Mouse (Mus musculus): ENCODE data around the gene Gm15517.
"Not testable (repeated sequence)": the region's sequence is repeated elsewhere in the genome, so short reads cannot be mapped to it uniquely, and the experiment has no call there.

The Gm15517 gene

GRCm38 (mm10) chr7:44261147-44261546 lies at the start of gene Gm15517:
Gm15517 (plus strand) TSS chr7:44261447.
- no peak for DNase-seq

GRCm38 (mm10) chr7:44215645-44216044 lies 45.6 kb upstream of the Gm15517 start, which contains the start of gene Klk1b5:
Klk1b5 (plus strand) TSS chr7:44215945.
- no peak for DNase-seq

GRCm38 (mm10) chr7:44221601-44222000 lies 39.6 kb upstream of the Gm15517 start:
- not testable (repeated sequence) for DNase-seq

GRCm38 (mm10) chr7:44222335-44222734 lies 38.9 kb upstream of the Gm15517 start:
- DNase-seq = not testable (repeated sequence)

GRCm38 (mm10) chr7:44225076-44225475 lies 36.2 kb upstream of the Gm15517 start, which contains the start of gene Klk1:
Klk1 (plus strand) TSS chr7:44225360.
- DNase-seq = no peak

- DNase-seq = no peak
These were observed 25.3 kb upstream of the Gm15517 start, which contains the start of gene Gm36864 for GRCm38 (mm10) chr7:44235909-44236308. Gm36864 (plus strand) TSS chr7:44236177.

GRCm38 (mm10) chr7:44239913-44240312 lies 21.3 kb upstream of the Gm15517 start:
- DNase-seq = no peak

GRCm38 (mm10) chr7:44240712-44241111 lies 20.5 kb upstream of the Gm15517 start:
- DNase-seq = no peak

- no peak for DNase-seq
These were observed 20.1 kb upstream of the Gm15517 start for GRCm38 (mm10) chr7:44241163-44241562.

- DNase-seq = no peak
These were observed 17.2 kb upstream of the Gm15517 start for GRCm38 (mm10) chr7:44244080-44244479.

GRCm38 (mm10) chr7:44246055-44246983 lies 14.9 kb upstream of the Gm15517 start, which contains the start of the genes 1700028J19Rik and 2410002F23Rik:
1700028J19Rik (minus strand) TSS chr7:44246695.
2410002F23Rik (plus strand) TSS chr7:44246722.
- DNase-seq = peak; percentile 96

- DNase-seq = peak in 1 of 2 experiments; percentile 76
These were observed 14.2 kb upstream of the Gm15517 start for GRCm38 (mm10) chr7:44246984-44247470.

- DNase-seq = no peak
These were observed 13.3 kb upstream of the Gm15517 start for GRCm38 (mm10) chr7:44247971-44248370.

GRCm38 (mm10) chr7:44249248-44249647 lies 12.0 kb upstream of the Gm15517 start:
- DNase-seq = no peak

- not testable (repeated sequence) for DNase-seq
These were observed 10.4 kb upstream of the Gm15517 start for GRCm38 (mm10) chr7:44250732-44251275.

GRCm38 (mm10) chr7:44253023-44253616 lies 8.1 kb upstream of the Gm15517 start:
- DNase-seq = no peak

- no peak for DNase-seq
These were observed 6.3 kb upstream of the Gm15517 start for GRCm38 (mm10) chr7:44254930-44255329.

- DNase-seq = no peak
These were observed 4.0 kb upstream of the Gm15517 start, which contains the start of gene Acp4 for GRCm38 (mm10) chr7:44257278-44257677. Acp4 (minus strand) TSS chr7:44257378.

GRCm38 (mm10) chr7:44260410-44260809 lies 837 bp upstream of the Gm15517 start:
- DNase-seq = no peak

GRCm38 (mm10) chr7:44262791-44263643 lies 1.8 kb downstream of the Gm15517 start:
- DNase-seq = peak; percentile 99 to 100

GRCm38 (mm10) chr7:44268117-44268516 lies 6.9 kb downstream of the Gm15517 start:
- no peak for DNase-seq

GRCm38 (mm10) chr7:44269397-44269796 lies 8.2 kb downstream of the Gm15517 start:
- no peak for DNase-seq
